Mouse (Mus musculus): ENCODE measurements at regions not wholly inside any gene's neighbourhood (a gene's known extent, or its start where the extent isn't known, plus 50 kb on each side); places are given as distances from the start of the nearest gene placed in this dataset.

GRCm38 (mm10) chr14:54101775-54102174 is 152.1 kb downstream of the Dad1 start:
- no peak for TF ChIP-seq CTCF (IDR thresholded peaks at IDR 0.05; ENCODE audit: borderline replicate concordance, insufficient read depth, low read length)
- TF ChIP-seq POLR2A (IDR thresholded peaks at IDR 0.05; ENCODE audit: low read depth, low read length) = no peak
